Comparison of ENCODE assay signal across 8 mouse cellular contexts in genomic region chr13:58401135-58402002, GRCm38 (mm10). TPM values are rescaled to one million over a fixed set of nuclear protein-coding genes. Genes with fewer than 3 reads are reported as not detected.
DNase-seq lines count a peak whose midpoint lies in the region; ATAC-seq and TF ChIP-seq lines count a peak whose summit lies in the region.

No protein-coding gene starts in this region.

- intact Hi-C loops in left cerebral cortex, postnatal 25 days (cut with DNase I) = loop anchor here (2.0 to 5.0 kb wide), 2 partner anchors 96 to 141 kb away; no protein-coding TSS in a partner anchor

- H3K9me3 ChIP-seq in intestine, embryonic 14.5 days (ENCODE audit: control insufficient read depth, low read length) = no peaks in the 10 kb centered on the region

- DNase-seq in gastrocnemius, postnatal 10 days = peak; percentile 82
- peak; percentile 85 for DNase-seq in intestine, embryonic 14.5 days (ENCODE audit: low spot score)
- DNase-seq in left cerebral cortex, postnatal 25 days (ENCODE audit: low spot score in 2 of 2) = peak; percentile 72 to 76
- DNase-seq in right cerebral cortex, postnatal 10 days (ENCODE audit: low spot score in 2 of 2) = peak; percentile 85 to 90
- peak; percentile 67 to 84 for DNase-seq in urinary bladder, postnatal 4 days (ENCODE audit: low spot score in 2 of 2)

- H3K4me2 ChIP-seq in intestine, embryonic 14.5 days (ENCODE audit: low read length) = peak overlapping the region; percentile 94

- no peaks in the 10 kb centered on the region for H3K27me3 ChIP-seq in intestine, embryonic 14.5 days (replicated peaks; ENCODE audit: control insufficient read depth, insufficient read depth, low read length)

- H3K27ac ChIP-seq in cortical plate, adult 2 months (ENCODE audit: insufficient read depth, low read length) = peak overlapping the region; percentile 100
- H3K27ac ChIP-seq in intestine, embryonic 14.5 days (ENCODE audit: low read depth) = peak overlapping the region; percentile 99

- peak; percentile 10 for ATAC-seq in activated CD4-positive, CD25-positive, alpha-beta regulatory T cell, adult 4 months
- ATAC-seq in intestine, embryonic 14.5 days (replicated peaks; ENCODE audit: low FRiP score, low TSS enrichment, low read depth) = peak; percentile 28
- ATAC-seq in megakaryocyte-erythroid progenitor cell, adult 5-6 weeks (replicated peaks; ENCODE audit: low FRiP score, low TSS enrichment, poor library complexity, severe bottlenecking) = 0 out of 2 replicates have a peak, but pooled peaks have one; percentile 15

- no peak for TF ChIP-seq CTCF in cortical plate, adult 2 months (IDR thresholded peaks at IDR 0.05; ENCODE audit: extremely low read depth, insufficient read depth, low read length)

- WGBS in intestine, embryonic 14.5 days = under 1% methylated on average over 81 of the region's 100 CpGs

- TF ChIP-seq POLR2A in cortical plate, adult 2 months (IDR thresholded peaks at IDR 0.05; ENCODE audit: extremely low read depth, insufficient read depth, low read length) = 0 out of 2 replicates have a peak, but pooled peaks have one; percentile 24

- peak overlapping the region; percentile 100 for H3K9ac ChIP-seq in intestine, embryonic 14.5 days (ENCODE audit: low read length)

- peaks cover 33% of the 10 kb centered on the region for H3K36me3 ChIP-seq in intestine, embryonic 14.5 days (ENCODE audit: control insufficient read depth, insufficient read depth, low read length)

- H3K4me3 ChIP-seq in cortical plate, adult 2 months (ENCODE audit: insufficient read depth, low read length) = peak overlapping the region; percentile 86
- H3K4me3 ChIP-seq in intestine, embryonic 14.5 days (ENCODE audit: low read depth, low read length) = peak overlapping the region; percentile 100

- H3K4me1 ChIP-seq in cortical plate, adult 2 months (ENCODE audit: control insufficient read depth, insufficient read depth, low read length) = no peaks in the 10 kb centered on the region; the same call in 1 of the 2 replicates
- H3K4me1 ChIP-seq in intestine, embryonic 14.5 days (replicated peaks; ENCODE audit: control insufficient read depth, insufficient read depth, low read length) = 0 out of 2 replicates have a peak, but pooled peaks cover 9% of the 10 kb centered on the region

RNA-seq across cellular contexts. Expression of gene Rmi1, which starts 0.7 kb away (rescaled TPM):
- polyA plus RNA-seq in activated CD4-positive, CD25-positive, alpha-beta regulatory T cell, adult 4 months (2017; shearing (Covaris generic)) = 10 to 100 TPM; 24.5 to 25.2 TPM
- 12.2 and 13.3 TPM in 2 replicates for polyA plus RNA-seq in cortical plate, adult 2 months (2012; rRNA removed)
- 1 to 10 TPM; 6.5 to 7.8 TPM for total RNA-seq in gastrocnemius, postnatal 10 days (2021)
- 21.2 and 26.0 TPM in 2 replicates for polyA plus RNA-seq in intestine, embryonic 14.5 days (2014; fragmentation: Nextera tagmentation; extraction: Ambion mirVana)
- total RNA-seq in left cerebral cortex, postnatal 25 days (2021) = 10 to 100 TPM; 13.7 to 15.2 TPM
- 39.7 and 45.3 TPM in 2 replicates for total RNA-seq in megakaryocyte-erythroid progenitor cell, adult 5-6 weeks (2014; fragmentation: Nextera tagmentation)
- 38.2 and 40.3 TPM in 2 replicates for total RNA-seq in megakaryocyte-erythroid progenitor cell, adult 5-6 weeks (2017)

RNA-seq across cellular contexts. Expression of gene Hnrnpk, which starts 1.8 kb away (rescaled TPM):
- polyA plus RNA-seq in activated CD4-positive, CD25-positive, alpha-beta regulatory T cell, adult 4 months (2017; shearing (Covaris generic)) = 1,000 to 10,000 TPM; 2,185 to 2,296 TPM
- 341 and 350 TPM in 2 replicates for polyA plus RNA-seq in cortical plate, adult 2 months (2012; rRNA removed)
- 100 to 1,000 TPM; 504 to 564 TPM for total RNA-seq in gastrocnemius, postnatal 10 days (2021)
- polyA plus RNA-seq in intestine, embryonic 14.5 days (2014; fragmentation: Nextera tagmentation; extraction: Ambion mirVana) = 1,414 and 1,590 TPM in 2 replicates
- total RNA-seq in left cerebral cortex, postnatal 25 days (2021) = 100 to 1,000 TPM; 573 to 639 TPM
- total RNA-seq in megakaryocyte-erythroid progenitor cell, adult 5-6 weeks (2014; fragmentation: Nextera tagmentation) = 881 and 1,123 TPM in 2 replicates
- 2,464 and 2,675 TPM in 2 replicates for total RNA-seq in megakaryocyte-erythroid progenitor cell, adult 5-6 weeks (2017)

RNA-seq across cellular contexts. Expression of gene 2210016F16Rik, which starts 16.3 kb away (rescaled TPM):
- polyA plus RNA-seq in activated CD4-positive, CD25-positive, alpha-beta regulatory T cell, adult 4 months (2017; shearing (Covaris generic)) = 10 to 100 TPM; 25.5 to 29.7 TPM
- 7.8 and 8.3 TPM in 2 replicates for polyA plus RNA-seq in cortical plate, adult 2 months (2012; rRNA removed)
- total RNA-seq in gastrocnemius, postnatal 10 days (2021) = 10 to 100 TPM; 11.5 to 11.9 TPM
- 34.0 and 35.6 TPM in 2 replicates for polyA plus RNA-seq in intestine, embryonic 14.5 days (2014; fragmentation: Nextera tagmentation; extraction: Ambion mirVana)
- 1 to 10 TPM; 5.7 to 6.7 TPM for total RNA-seq in left cerebral cortex, postnatal 25 days (2021)
- 30.6 and 33.0 TPM in 2 replicates for total RNA-seq in megakaryocyte-erythroid progenitor cell, adult 5-6 weeks (2014; fragmentation: Nextera tagmentation)
- total RNA-seq in megakaryocyte-erythroid progenitor cell, adult 5-6 weeks (2017) = 27.4 and 29.2 TPM in 2 replicates

RNA-seq across cellular contexts. Expression of gene Kif27, which starts 42.4 kb away (rescaled TPM):
- polyA plus RNA-seq in activated CD4-positive, CD25-positive, alpha-beta regulatory T cell, adult 4 months (2017; shearing (Covaris generic)) = not detected
- polyA plus RNA-seq in cortical plate, adult 2 months (2012; rRNA removed) = 1.5 and 1.6 TPM in 2 replicates
- total RNA-seq in gastrocnemius, postnatal 10 days (2021) = under 1 TPM; 0.33 to 0.34 TPM
- 0.52 and 1.0 TPM in 2 replicates for polyA plus RNA-seq in intestine, embryonic 14.5 days (2014; fragmentation: Nextera tagmentation; extraction: Ambion mirVana)
- total RNA-seq in left cerebral cortex, postnatal 25 days (2021) = 1 to 10 TPM; 2.9 to 4.3 TPM
- not detected in 2 replicates for total RNA-seq in megakaryocyte-erythroid progenitor cell, adult 5-6 weeks (2014; fragmentation: Nextera tagmentation)
- 0.50 and 0.75 TPM in 2 replicates for total RNA-seq in megakaryocyte-erythroid progenitor cell, adult 5-6 weeks (2017)

Comparison
In these comparisons a context has a peak if more than half of its experiments do, and no peak if none do; other contexts are left out.
1. Peak in every context shown above with its lines: DNase-seq, ATAC-seq, H3K4me3 ChIP-seq and H3K27ac ChIP-seq.